Mouse (Mus musculus) hematopoietic stem cell, adult 5-6 weeks (primary cell): Measurements from ENCODE around the gene Ldlr. TPM values are rescaled to one million over a fixed set of nuclear protein-coding genes. Genes with fewer than 3 reads are reported as not detected.
A peak's percentile ranks its signal among the peaks of the same experiment; 100 is the strongest.

Experiments
- ATAC-seq, 2 experiments: fragments of 125-278 bp in 1 of 2; replicated peaks in 1 of 2; 2 replicates each; pipeline ENCODE4 v1.8.0; 2016 to 2017; ENCODE audit warnings: inconsistent platforms in 2 of 2, mild to moderate bottlenecking in 2 of 2, moderate number of reproducible peaks in 2 of 2, low read depth in 1 of 2, moderate TSS enrichment in 1 of 2; ENCODE audit not compliant: low FRiP score in 2 of 2, poor library complexity in 2 of 2, severe bottlenecking in 2 of 2, insufficient read depth in 1 of 2, low TSS enrichment in 1 of 2
- total RNA-seq: library from RNA; stranded (forward); fragments of 172-1452, 232-1000 nt; gene quantifications from 2 replicates; pipeline ENCODE4 v1.2.3, GENCODE M21; 2017

Gene Ldlr
- total RNA-seq, 1 experiment from 2014 or later = 22.4 TPM

DNA sequence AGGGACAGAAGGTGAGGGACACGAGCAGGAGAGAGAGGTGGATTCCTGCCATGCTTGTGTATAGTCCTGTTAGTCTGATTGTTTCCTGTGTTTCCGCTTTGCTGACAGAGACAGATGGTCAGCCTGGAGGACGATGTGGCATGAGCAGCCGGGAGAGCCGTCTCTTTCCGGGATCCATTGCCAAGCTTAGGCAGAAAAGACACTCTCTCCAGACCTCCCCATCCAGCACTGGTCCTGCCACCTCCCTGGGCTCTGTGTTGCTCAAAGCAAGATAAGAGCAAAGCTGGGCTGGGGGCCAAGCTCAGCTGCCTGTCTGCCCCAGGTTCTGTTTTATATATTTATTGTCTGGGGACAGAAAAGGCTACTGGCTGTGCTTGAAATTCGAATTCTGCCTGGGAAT, 24.8 kb downstream of the Ldlr start:
- 0 out of 4 replicates have a peak, but pooled peaks of 1 of the 2 experiments have one; percentile 35 for ATAC-seq

DNA sequence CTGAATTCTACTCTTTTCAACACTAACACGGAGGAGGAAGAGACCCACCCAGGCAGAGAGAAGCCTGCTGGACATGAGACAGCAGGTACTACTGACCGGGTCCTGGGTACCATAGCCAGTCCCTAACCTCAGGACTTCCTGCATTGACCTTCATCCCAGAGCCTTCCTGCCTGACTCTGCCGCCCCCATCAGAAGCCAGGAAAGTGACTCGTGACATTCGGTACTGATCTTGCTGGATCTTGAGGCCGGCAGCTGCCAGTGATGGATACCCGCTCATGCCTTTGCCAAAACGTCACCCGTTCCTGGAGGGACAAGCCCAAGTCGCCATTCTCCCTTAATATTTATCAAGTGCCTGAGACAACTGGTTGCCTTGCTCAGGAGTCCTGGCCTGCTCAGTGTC, 25.2 kb downstream of the Ldlr start:
- no peak for ATAC-seq

DNA sequence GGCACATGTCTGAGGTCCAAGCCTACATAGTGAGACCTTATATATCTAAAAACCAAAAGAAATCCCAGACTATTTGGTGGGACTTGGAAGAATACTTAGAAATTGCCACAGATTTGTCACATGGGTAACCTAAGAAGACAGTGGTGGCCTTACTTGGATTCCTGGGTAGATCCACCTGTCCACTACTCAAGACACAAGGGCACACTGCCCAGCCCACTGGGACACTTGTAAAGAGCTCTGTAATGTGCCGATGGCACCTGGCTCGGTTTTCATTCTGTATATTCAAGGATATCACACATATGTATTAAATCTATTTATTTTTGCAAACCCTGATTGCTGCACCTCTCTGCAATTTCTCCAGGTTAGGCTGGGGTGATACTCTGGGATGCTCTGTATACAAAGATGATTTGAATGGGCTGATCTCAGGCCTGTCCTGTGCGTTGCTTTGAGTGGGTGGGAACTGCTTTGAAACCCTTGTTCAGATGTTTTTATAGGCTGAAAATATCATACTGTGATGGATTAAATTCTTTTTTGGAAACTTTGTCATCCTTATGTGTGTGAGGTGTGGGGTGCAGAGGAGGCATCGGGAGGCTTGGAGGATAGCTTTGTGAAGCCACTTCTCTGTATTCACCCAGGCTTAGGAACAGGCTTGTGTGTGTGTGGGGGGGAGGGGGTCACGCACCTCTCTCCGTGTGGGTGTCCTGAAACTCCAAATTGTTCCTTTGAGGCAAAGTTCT, 26.3 kb downstream of the Ldlr start:
- ATAC-seq = no peak

DNA sequence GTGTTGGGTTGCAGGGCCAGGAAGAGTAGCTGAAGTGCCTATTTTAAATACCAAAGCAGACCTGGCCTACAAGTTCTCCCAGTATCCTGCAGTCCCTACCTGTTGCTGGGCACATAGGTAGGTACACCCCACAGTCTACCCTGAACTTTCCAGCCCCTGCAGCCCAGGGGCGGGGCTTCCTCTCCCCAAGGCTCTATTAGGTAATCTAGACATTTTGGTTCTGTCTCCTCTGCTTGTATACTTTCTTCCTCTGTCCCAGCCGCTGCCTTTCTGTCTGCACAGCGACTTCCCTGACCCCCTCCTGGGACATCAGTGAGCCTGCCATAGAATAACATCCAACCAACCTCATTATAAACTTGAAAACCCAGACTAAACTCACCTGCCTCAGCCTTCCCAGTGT, 27.1 kb downstream of the Ldlr start:
- no peak for ATAC-seq

DNA sequence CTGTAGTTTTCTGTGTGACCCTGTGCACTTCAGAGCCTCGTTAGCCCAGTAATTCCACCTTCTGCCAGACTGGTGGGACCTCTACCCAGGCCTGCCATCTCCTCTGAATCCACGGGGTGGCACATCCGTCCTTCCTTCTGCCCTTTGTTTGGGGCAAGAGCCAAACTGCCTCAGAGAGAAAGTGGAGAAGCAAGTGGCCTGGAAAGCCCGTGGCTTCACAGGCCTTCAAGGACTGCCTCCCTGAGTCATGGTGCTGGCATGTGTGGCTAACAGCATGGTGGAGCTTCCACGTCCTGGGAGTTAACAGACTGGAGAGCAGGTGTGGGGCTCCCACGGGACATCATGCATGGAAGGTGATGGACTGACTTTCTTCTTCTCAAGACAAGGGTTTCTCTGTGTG, 28.1 kb downstream of the Ldlr start:
- no peak for ATAC-seq

DNA sequence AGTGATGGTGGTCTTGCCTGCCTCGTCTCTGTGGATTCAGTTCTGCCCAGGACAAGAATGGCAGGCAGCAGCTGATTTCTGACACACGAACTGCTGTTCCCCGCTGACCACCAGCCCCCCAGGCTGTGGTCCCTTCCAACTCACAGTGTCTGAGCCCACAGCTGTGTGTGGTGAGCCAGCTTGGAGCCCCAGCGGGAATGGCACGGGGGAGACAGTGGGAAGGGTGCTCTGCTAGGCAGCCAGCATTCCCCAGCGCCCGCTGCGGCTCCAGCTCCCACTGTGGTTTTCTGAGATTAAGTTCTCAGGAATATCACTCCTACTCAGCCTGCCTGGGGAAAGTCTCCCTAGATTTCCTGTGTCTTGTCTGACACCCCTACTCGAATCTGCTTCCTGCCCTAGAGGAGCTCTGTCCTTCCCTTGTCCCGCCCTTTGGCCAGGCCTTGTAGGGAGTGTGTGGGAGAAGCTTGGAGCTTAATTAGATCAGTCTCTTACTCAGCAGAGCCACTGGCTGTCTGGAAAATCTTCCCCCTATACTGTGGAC, 29.0 kb downstream of the Ldlr start:
- ATAC-seq = no peak

DNA sequence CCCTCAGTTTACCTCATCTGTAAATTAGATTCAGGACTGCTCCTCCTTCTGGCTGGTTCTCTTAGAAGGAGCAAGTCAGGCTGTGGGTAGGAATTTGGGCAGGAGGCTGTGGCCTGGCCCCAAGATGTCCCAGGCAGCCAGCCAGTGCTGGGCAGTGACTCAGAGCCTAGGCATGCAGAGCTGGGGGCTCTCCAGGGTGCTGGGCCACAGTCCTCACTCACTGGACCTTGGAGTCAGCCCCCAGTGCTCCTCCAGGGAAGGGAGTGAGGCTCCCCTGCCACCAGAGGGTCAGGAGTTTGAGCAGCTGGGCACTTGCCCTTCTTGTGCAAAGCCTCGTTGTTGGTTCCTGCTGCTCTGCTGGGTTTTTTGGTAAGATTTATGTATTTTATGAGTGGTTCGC, 30.7 kb downstream of the Ldlr start:
- ATAC-seq = no peak

DNA sequence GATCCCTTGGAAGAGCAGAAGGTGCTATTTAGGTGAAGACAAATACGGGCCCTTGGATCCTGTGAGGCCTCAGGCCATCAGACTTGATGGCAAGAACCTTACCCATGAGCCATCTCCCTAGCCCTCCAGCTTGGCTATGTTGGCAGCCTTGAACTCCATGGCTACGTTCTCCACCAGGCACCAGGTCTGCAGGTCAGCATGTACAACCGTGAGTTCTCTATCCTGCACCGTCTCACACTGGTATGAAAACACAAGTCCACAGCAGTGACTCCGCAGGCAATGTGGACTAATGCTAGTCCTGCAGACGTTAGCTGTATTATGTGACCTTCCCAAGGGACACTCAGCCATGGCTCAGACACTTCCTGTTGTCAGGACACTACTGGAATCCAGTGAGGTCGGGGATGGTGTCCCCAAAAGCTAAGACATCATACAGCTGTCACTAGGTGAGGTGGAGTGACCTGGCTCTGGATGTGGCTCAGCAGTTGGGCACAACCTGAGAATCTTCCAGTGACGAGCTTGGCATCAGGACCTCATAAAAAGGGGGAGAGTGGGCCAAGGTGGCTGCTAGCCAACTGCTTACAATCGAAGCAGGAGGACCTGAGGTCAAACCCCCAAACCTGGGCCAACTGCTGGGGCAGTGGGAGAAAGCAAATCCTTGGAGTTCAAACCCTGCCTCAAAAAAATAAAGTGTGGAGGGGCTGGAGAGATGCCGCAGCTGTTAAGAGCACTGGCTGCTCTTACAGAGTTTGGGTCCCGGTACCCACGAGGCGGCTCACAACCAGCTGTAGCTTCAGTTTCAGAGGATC, 31.4 kb downstream of the Ldlr start:
- no peak for ATAC-seq

DNA sequence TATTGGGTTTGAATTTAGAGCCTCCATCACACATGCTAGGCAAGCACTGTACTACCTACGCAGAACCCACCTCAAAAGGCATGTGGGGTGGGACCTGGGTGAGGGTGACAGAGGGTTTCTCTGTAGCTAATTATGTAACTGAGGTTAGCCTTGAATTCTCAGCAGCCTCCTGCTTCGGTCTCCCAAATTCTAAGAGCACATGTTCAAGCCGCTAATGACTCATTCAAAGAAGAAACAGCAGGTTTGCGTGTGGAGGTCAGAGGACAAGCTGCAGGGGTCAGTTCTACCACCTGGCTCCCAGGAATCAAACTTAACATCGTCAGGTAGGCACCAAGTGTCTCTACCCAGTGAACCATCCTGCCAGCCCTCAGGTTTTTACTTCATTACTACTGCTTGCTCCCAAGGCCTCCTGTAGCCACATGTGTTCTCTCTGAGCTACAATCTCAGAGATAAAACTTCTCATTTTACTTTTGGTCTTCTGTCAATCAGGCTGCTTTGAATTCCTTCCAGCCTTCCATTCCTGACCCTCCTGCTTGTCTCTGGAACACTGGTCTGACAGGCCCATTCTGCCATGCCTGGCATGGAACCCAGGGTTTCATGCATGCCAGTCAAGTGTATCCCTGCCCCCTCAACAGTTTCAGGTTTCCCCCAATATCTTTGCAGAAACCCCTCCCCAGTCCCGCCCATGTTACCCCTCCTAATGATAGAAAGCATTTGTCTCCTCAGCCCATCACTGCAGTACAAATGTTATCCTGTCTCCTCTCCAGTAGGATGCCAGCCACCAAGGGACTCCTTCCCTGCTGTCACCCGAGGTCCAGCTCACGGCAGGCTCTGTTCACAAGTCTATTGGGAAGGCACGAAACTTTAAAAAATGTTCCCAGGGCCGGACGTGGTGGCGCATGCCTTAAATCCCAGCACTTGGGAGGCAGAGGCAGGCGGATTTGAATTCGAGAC, 35.6 kb downstream of the Ldlr start:
- ATAC-seq = no peak

DNA sequence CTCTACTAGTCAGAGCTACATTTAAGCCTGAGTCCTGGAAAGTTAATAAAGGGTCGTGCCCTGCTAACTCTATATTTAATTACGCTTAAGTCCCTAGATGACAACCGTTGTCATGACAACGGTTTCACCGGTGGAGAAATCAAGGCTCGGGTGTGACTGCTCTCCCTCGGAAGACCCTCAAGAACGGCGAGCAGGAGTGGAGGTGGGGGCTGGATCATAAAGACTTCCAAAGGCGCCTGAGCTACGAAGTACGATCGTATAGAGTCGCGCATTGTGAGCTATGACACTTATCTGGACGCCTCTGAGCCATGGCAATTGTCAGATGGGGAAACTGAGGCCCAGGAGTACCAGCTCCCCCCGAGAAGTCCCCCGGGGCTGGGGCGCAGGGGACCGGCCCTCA, 36.4 kb downstream of the Ldlr start:
- no peak for ATAC-seq

DNA sequence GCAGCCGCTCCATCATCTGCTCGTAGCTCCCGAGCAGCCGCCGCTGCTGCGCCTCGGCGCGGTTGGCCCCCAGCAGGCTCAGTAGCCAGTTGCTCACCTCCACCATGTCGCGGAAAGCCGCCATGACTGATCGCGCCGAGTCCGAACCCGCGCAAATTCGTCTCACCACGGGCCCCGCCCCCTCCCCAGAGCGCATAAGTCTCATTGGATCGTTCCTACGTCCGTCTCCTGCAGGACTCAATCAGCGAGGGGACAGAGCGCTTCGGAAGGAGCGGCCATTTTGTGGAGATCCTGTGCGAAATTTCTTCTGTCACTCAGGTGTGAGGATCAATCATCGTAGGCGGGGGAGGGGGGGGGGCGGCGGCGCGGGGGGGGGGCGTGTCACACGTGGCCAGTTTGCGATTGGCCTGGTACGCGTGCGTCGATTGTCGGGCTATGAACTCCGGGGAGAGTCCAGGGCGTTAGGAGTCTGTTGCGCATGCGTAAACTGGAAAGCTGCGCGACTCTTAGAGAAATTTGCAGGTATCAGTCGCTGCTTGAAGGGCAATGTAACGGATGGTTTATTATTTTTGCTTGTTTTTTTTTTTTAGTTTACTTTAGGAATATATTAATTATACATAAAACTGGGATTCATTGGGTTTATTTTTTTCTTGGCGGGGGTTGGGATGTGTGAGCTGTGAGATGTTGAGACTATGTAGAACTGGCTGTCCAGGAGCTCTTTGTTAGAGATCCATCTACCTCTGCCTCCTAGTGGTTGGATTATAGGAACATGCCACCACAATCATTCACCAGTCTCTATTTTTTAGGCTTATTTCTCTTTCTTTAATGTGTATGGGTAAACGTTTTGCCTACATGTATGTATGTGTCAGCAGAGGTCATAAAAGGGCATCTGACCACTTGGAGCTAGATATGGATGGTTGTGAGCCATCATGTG, 37.1 kb downstream of the Ldlr start, which contains the start of gene Spc24:
Gene Spc24 (minus strand): TSS at position 149 of the 934 bp plus-strand sequence.
- peak; percentile 96 to 97 for ATAC-seq

DNA sequence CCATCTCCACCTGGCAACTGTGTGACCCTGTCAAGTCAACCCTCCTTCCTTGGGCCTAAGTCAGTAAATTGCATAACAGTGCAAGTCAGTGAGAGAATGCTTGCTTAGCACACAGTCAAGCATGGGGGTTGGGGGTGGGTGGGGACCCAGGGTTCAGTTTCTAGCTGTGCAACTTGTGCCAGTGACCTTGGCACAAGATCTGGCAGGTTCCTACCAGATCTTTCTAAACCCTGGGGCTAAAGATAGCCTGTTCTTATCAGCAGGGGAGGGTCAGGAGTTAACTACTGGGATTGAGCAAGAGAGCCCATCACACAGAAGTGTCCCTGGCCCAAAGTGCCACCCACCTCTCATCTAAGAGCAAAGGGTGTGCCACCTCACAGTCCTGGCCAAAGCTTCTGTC, 38.9 kb downstream of the Ldlr start:
- no peak for ATAC-seq

DNA sequence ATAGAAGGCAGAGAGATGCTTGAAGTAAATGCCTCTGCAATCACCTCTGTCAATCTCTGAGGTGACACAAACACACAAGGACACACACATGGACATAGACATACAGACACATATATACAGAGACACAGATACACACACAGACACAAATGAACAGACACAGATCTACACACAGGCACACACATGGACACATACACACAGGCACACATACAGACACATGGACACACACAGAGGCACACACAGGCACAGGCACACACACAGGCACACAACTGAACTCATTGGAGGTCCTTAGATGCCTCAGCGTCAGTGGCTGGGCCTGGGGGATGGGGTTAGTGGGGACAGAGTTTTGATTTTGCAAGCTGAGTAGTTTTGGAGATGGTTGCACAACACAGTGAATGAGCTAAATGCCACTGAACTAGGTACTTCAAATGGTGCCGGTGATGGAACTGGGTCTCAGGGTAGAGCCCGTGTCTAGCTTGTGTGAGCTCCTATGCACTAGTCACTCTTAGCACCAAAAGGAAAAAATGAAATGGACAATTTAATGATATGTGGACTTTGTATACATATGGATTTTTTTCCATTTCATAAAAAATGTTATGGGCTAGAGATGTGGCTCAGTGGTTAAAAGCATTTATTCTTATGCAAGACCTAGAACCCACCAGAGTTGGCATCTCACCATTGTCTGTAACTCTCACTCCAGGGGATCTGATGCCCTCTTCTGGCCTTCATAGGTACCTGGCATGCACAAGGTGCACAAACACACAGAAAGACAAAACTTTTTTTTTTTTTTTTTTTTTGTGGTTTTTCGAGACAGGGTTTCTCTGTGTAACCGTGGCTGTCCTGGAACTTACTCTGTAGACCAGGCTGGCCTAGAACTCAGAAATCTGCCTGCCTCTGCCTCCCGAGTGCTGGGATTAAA, 41.1 kb downstream of the Ldlr start:
- no peak for ATAC-seq

DNA sequence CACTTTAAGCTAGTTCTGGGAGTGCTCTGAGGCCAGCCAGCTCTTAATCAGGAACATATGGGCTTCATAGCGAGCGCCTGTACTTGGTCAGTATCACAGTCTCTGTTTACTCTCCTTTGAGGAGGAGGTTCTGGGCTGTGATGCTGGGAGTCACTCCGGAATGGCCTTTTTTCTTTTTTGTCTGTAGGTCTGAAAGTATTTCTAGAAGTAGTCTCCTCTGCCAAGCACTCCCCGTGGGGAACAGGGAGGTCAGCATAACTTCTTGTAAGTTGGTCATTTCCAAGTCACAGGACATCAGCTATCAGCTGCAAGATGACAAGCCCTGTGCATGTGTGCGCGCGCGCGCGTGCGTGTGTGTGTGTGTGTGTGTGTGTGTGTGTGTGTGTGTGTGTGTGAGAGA, 44.6 kb downstream of the Ldlr start:
- no peak for ATAC-seq

DNA sequence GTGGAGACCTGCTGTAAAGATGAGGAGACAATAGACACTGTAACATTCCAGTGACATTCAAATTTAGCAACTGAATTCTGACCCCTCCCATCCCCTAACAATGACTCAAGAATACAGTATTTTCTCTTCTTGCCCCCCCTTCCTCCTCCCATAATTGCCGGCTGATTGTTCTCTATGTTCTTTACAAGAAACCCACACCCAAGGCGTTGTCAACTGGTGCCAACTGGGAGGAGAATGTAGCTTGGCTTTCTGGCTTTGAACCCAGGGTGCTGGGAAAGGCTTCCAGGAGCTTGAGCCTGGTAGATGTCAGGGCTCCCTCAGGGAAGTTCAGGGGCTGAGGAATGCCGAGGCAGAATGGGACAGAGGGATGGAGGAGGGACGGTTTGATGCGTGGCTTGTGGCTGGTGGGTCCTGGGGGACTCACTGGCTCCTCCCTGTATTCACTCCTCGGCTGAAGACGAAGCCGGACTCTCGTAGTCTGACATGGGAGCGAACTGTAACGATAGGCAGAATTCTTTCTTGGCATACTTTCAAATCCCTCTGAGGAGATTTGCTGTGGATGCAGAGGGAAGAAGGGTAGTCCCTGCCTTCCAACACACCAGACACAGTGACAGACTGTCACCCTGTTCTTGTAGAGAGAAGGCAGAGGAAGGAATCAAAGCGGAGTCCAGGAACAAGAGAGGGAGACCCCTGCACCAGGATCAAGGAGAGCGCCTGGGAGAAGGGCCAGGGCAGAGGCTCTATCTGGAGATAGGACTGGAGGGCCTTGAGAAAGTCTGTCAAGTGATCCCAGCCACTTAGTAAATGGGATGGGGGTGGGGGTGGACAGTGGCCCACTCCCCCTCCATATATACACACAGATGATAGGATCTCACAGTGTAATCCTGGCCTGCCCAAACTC, 45.5 kb downstream of the Ldlr start:
- no peak for ATAC-seq
